Mouse (Mus musculus) MEL-GATA-1-ER (cell line): ENCODE results near the gene Olfr122.

ENCODE experiments used
- DNase-seq: peaks from one replicate; pipeline ENCODE4 v3.0.0-alpha.2; 2012; ENCODE audit warnings: low read depth; ENCODE audit errors: extremely low read depth

Olfr122 gene

DNA sequence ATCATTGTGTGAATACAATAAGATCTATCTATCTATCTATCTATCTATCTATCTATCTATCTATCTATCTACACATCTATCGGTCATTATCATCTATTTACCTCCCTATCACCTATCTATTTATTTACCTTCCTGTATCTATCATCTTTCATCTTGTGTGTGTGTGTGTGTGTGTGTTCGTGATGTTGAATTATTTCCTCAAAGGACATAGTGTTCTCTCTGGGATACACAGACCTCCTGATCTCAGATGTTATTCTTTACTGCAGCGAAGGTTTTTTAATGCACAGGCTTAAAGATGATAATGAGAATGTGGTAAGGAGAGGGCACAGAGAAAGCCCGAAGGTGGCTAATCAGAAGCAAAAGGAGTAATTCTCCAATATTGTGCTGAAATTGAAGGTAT, at the start of gene Olfr122:
Olfr122 (plus strand) TSS at position 301 of the 400 bp plus-strand sequence.
- DNase-seq, result no peak

DNA sequence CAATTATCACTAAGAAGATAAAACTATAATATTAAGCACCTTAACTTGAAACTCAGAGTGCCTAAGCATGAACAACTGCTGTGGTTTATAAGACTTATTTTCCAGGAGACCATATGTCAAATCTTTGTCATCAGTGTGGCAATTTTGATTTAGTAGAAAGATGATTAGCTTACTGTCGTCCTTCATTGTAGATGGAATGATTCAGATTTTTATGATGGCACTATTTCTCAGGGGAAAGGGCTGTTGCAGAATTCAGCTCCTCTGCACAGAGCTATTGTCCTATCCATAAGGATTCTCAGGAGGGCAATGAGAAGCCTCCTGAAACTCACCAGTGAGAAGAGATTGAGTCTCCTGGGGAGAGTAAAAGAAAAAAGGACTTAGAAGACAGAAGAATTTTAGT, 46.9 kb upstream of the Olfr122 start, which contains the start of gene Olfr120:
Olfr120 (plus strand) TSS at position 301 of the 400 bp plus-strand sequence.
- no peak for DNase-seq

DNA sequence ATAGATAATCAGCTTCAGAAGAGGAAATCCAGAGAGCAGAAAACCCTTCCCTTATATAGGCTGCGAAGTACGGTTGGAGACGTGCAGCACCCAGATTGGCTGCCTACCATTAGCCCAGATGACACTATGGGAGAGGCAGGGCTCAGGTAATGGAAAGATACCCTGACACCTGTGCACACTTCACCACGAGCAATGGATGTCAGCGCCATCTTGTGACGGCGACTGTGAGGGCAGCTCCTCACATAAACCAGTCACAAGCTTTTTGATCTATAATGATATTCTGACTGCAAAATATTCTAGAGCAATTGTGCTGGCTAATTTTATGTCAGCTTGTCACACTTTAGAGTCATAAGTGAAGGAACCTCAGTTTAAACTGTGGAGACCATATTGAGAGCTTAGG, 30.3 kb upstream of the Olfr122 start:
- no peak for DNase-seq

GRCm38 (mm10) chr17:37793229-37793628, 24.8 kb downstream of the Olfr122 start, which contains the start of gene Olfr123:
Olfr123 (plus strand) TSS chr17:37793529.
- no peak for DNase-seq

DNA sequence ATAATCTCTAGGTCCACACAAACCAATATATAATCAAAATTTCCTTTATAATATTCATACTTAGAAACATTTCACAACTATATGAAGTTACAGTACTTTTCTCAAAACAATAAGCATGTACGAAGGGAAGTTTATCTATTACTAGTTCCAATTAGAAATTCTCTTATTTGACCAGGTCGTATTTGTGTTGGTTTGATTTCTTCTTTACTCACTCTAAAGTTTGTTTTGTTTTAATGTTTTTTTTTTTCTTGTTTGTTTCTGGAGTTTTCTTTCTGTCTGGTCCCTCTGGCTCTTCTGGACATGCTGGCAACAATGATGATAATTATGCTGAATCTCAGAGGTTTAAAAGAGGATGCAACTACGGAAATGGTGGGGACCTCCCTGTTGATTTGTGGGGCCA, 31.2 kb downstream of the Olfr122 start, which contains the start of gene Olfr124:
Olfr124 (plus strand) TSS at position 301 of the 400 bp plus-strand sequence.
- DNase-seq, result no peak
